Mouse (Mus musculus): ENCODE data around the gene Olfr332.
"Not testable (repeated sequence)": the region's sequence is repeated elsewhere in the genome, so short reads cannot be mapped to it uniquely, and the experiment has no call there.

Gene Olfr332

DNA sequence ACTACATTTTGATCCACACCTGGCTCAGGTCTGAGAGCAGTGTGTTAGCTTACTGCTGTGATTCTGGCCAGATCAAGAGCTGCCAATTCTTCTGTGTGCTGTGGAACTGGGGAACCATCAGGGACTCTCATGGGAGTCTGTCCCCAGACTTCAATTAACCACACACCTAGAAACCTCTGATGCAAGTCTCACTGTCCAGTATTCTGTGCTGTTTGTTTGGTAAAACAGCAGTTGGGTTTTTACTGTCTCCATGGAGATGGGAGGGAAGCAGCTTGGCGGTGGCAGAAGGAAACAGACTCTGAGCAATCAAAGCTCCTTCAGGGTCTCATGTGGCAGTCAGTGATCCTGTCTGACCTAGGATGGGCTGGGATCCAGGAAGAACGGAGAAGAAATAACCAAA, at the start of gene Olfr332:
Gene Olfr332, minus strand, starts transcription at position 101 of the 400 bp plus-strand sequence.
- DNase-seq (ENCODE audit: low spot score), result no peak

DNA sequence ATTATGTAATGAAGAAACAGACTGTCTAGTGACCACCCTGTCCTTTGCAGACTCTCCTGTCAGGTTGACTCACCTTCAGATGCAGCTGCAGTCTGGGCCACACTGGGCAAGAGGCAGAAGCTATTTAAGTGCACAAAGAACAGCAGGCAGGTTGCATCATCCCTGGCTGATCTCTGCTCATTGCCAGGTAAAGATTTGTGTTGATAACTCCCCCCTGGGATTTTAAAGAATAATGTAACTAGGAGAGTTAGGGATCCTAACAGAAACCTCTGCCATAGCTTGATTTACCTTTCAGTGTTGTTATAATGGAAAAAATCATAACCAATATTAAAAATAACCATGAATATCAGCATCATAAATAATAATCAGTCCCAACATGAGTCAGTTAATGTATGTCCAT, 42.4 kb upstream of the Olfr332 start, which contains the start of gene Olfr330:
Gene Olfr330, minus strand, starts transcription at position 101 of the 400 bp plus-strand sequence.
- not testable (repeated sequence) for DNase-seq (ENCODE audit: low spot score)

DNA sequence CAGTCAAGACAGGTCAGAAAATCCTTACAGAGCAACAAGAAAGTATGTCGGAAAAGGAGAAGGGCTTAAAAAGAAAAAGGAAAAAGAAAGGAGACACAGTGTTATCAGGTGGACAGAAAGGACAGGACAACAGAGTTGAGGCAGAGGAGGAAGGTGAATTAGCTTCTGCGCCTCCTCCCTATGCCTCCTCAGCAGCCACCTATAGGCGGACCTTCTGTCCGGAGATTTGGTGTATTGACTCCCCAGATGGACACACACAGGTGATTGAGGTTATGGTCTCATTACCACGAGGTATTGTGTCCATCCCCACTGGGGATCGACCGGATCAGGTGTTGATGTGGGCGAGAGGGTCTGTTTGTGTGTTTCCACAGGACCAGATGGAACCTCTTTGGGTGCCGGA, 27.4 kb upstream of the Olfr332 start:
- not testable (repeated sequence) for DNase-seq (ENCODE audit: low spot score)

DNA sequence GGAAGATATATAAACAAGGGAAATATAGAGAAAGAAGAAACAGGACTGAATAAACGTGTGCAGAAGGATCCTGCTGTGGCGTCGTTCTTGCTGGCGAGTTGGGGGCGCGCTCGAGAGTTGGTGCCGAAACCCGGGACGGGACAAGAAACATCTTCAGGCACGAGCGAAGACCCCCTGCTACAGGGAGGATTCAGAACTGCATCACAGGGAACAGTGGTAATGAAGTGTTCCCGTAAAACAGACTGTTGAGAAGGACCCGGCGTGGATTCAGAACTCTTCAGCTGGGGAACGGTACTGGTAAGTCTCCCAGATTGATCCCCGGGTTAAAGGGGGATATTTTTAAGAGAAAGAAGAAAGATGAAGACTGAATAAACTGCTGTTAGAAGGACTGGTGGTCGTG, 26.6 kb upstream of the Olfr332 start:
- DNase-seq (ENCODE audit: low spot score), result not testable (repeated sequence)

DNA sequence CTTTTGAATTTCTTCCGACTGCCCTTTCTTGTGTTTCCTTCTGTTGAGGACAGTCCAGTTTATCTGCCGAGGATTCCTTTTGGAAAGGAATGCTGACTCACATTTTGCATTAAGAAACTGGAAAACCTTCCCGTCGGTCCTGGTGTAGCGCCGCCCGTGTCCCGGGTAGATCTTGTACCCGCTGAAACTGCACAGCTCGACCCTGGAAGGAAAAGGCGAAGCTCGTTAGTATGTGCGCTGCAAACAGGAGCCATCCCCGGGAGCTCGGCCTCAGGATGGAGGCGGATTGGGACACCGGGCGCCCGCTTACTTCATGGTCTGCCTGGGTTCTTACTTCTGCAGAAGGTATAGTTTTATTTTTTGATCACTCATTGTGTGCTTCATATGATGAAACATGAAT, 16.7 kb upstream of the Olfr332 start:
- not testable (repeated sequence) for DNase-seq (ENCODE audit: low spot score)

DNA sequence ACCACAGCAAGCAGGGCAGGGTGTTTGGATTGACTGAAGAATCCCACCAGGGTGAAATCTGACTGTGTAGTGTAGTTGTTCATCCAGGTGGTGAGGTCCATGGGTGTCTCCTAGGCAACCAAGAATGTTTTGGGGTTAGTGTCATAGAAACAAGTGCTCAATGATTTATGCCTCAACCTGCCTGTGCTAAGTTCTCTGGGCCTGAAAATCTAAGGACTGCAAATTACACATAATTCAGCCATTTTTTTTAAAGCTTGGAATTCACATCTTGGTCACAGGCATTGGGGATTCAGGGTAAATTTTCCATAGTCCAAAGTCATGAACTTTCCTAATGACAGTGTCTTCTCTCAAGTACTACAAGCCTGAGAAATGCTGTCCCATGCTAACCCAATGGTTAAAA, 10.1 kb upstream of the Olfr332 start, which contains the start of gene Olfr331:
Gene Olfr331, minus strand, starts transcription at position 101 of the 400 bp plus-strand sequence.
- DNase-seq (ENCODE audit: low spot score), result not testable (repeated sequence)

DNA sequence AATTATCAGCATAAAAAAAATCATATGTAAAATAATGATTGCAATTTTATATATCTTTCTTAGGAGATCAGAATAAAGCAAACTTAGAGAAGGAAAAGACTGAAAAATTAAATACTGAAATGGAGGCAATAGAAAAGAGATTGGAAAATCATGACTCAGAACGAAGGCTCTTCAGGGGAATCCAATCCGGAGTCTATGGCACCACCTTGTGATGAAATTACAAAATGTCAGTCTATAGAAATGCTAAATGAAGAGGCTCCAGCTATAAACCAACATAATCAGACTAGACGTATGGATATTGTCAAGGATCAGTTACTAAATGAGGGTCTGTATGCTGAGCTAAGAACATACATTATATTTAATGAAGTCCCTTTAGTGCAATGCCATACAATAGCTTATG, 6.9 kb upstream of the Olfr332 start:
- DNase-seq (ENCODE audit: low spot score), result no peak

DNA sequence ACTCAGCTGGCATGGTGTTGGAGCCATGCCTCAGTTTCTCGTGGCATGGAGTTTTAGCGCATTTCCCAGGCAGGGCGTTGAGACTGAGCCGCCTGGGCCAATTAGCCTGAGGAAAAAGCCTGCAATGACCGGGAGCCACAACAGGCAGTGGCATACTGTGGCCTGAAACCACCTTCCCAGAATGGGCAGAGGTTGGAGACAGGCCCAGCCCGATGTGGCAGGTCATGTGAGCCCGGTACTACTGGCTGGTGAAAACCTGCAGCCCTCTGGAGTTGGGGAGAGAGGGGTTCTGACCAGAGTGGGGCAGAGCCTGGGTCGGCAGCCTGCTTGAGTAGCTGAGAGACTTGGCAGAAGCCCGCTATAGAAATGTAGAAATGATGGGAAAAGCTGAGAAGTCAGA, 6.4 kb upstream of the Olfr332 start:
- no peak for DNase-seq (ENCODE audit: low spot score)

DNA sequence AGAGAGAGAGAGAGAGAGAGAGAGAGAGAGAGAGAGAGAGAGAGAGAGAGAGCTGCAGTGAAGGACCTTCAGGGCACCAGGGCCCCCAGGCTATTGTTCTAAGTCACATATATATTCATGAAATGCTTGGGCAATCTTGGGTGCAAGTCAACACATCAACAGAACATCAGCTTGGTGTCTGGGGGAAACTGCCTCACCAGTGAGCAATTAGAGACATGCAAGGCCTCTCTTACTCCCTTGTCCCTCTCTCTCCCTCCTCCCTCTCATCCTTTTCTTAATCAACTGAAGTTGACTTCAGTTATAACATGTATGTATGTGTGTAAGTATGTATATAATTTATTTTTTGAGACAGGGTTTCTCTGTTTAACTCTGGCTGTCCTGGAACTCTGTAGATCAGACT, 30.2 kb downstream of the Olfr332 start, which contains the start of gene Olfr30:
Gene Olfr30, minus strand, starts transcription at position 101 of the 400 bp plus-strand sequence.
- DNase-seq (ENCODE audit: low spot score), result no peak

DNA sequence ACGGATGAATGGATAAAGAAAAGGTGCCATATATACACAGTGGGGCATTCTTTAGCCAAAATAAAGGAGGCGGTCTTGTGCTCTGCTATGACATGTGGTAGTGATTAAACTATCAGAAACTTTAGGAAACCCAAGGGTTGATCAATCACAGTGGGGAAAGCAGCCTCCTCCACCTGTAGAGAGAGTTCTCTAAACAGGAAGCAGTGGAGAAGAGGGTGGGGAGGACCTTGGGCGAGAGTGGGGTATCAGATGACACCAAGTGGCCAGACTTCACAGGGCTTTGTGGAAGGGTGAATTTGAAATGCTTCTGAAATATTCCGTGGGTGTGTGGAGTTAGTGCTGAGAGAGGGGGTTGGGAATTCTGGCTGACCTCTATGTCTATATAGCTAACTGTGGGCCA, 38.8 kb downstream of the Olfr332 start:
- no peak for DNase-seq (ENCODE audit: low spot score)

DNA sequence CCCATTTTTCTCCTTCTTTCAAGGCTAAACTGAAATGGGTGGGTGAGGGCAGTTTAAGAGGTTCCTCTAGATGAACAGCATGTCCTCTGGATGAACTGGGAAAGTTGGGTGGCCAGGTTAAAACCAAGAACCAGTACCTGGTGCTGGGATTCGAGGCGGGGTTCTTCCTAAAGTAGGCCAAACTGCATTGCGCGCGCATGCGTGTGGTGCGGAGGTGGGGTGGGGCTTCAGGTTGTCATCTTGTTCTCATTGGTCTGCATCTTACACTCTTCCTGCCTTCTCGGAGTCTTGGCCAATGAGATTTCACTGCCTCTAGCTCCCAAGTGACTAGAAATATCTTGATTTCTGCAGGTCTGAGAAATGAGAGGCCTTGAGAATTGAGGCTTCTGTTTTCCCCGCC, 39.6 kb downstream of the Olfr332 start, which contains the start of gene Lypd9:
Gene Lypd9, minus strand, starts transcription at position 165 of the 400 bp plus-strand sequence.
- no peak for DNase-seq (ENCODE audit: low spot score)

Measured in spleen, adult 12 weeks (tissue).